Mouse (Mus musculus): ENCODE measurements around the gene Bmp7.

The Bmp7 gene

DNA sequence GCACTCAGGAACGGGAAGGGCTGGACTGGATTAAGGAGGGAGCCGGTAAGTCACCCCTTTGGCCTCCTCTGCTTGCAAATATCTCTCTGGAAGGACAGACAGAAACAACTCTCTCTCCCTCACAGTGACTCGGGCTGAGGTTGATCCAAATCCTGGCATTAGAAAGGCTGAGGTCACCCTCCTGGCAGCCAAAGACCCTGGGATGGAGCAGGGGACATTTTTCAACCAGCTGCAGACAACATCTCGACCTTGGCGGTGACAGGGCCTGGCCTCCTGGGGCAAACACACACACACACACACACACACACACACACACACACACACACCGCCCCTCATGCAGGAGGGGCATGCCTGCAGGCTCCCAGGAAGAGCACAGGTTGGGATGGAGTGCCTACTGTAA lies 29.0 kb downstream of the Bmp7 start:
- in situ Hi-C loops (cut with MboI, MseI): loop anchor here (10.0 kb wide), 2 partner anchors 1694 to 1766 kb away; no protein-coding TSS in a partner anchor

DNA sequence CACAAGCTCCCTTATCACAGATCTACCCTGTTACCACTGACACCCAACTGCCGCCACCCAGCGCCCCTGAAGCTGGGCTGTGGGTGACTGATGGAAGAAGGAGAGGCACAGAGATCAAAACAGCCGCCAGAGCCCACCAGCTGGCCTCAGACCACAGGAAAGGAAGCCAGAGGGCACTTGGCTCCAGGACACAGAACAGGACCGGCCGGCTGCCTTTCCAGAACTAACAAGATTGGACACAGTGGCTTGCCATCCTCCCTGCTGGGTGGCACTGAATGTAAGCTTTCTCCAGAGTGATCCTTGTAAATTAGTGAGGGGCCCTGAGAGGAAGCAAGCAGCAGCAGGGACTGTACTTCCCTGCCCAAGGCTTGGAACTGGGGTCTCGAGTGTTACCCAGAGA lies 30.7 kb downstream of the Bmp7 start:
- in situ Hi-C loops (cut with MboI, MseI): no loop called here

DNA sequence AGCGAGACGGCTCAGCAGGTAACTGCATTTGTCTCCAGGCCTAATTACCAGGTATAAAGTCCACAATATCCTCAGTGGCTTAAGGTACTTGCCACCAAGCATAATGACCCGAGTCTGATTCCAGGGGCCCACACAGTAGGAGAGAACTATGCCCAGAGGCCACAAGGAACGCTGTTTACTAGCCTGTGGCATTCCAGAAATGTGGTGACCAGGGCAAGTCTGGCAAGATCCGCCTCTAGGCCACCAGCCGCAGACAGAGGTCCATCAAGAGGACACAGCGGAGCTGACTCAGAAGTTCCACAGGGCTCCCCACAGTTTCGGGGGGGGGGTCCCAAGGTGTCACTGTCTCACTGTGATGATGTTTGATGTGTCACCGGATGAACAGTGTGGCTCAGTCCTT lies 34.0 kb downstream of the Bmp7 start:
- in situ Hi-C loops (cut with MboI, MseI): no loop called here

DNA sequence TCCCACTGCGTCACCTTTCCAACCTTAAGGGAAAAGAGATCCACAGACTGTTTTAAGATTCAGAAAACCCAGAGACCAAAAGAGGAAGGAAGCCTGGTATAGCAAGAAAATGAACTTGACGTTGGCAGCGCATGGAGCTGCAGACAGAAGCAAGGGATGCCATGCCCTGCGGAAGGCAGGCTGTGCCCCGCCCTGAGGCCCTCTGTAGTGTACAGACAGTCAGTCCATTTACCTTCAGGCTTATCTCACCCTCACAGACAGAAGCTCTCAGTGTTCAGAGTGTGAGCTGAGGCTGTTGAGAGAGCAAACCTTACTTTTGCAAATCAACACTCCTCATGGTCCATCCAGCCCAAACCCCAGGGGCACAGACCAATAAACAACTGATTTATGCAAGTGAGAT lies 35.1 kb downstream of the Bmp7 start:
- in situ Hi-C loops (cut with MboI, MseI): no loop called here

DNA sequence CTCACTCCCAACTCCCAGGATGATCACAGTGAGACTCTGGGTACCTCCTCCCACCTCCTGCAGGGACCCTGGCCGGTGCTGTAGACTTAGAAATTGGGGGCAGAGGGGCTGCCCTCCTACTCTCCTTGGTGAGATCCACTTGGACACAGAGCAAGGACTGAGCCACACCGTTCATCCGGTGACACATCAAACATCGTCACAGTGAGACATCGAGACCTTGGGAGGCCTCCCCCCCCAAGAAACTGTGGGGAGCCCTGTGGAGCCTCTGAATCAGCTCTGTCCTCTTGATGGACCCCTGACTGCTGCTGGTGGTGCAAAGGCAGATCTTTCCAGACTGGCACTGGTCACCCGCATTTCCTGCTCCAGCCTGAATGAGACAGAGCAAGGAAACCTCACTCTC lies 35.5 kb downstream of the Bmp7 start:
- in situ Hi-C loops (cut with MboI, MseI): no loop called here

DNA sequence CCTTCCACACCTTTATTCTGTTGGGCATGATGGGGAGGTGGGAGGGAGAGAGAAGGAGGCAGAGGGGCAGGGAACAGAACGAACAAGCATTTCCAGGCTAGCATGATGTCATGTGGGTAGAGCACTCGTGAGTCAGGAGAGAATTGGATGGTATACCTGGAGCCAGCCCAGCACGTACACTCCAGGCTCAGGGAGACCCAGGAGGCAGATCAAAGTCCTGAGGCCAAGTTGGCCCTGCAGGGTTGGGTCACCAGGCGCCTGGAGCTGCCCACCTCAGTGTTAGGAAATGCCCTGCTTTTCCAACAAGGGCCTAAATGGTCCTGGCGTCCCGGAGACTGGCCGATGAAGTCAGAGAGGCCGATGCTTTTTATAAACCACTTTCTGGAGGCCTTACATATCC lies 36.6 kb downstream of the Bmp7 start:
- in situ Hi-C loops (cut with MboI, MseI): no loop called here

DNA sequence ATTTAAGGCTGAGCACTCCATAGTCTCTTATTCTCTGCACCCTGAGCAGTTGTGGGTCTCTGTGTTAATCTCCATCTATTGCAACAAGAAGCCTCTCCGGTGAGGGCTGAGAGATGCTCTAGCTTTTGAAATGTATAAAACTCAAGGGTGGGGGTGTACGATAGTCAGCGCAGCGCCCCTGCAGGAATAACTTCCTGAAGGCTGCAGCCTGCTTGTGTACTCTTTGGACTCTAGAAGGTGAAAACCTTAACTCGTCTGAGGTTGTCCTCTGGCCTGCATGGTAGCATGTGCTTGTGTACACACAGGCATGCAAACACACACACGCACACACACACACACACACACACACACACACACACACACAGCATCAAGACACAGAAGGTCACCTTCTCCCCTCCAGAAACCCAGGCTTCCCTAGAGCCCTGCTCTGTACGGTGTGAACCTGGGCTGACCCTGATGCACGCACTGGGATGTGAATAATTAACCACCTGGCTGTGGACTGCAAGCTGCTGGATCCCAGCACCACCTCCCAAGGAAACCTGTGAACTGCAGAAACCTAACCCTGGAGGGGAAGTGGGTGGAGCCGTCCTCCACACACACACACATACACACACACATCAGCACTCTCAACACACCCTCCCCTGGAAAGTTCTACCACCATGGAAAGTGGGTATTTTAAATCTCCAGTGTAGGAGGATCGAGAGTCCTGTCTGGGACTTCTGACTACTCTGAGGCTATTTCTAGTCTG lies 39.0 kb downstream of the Bmp7 start:
- in situ Hi-C loops (cut with MboI, MseI): no loop called here

DNA sequence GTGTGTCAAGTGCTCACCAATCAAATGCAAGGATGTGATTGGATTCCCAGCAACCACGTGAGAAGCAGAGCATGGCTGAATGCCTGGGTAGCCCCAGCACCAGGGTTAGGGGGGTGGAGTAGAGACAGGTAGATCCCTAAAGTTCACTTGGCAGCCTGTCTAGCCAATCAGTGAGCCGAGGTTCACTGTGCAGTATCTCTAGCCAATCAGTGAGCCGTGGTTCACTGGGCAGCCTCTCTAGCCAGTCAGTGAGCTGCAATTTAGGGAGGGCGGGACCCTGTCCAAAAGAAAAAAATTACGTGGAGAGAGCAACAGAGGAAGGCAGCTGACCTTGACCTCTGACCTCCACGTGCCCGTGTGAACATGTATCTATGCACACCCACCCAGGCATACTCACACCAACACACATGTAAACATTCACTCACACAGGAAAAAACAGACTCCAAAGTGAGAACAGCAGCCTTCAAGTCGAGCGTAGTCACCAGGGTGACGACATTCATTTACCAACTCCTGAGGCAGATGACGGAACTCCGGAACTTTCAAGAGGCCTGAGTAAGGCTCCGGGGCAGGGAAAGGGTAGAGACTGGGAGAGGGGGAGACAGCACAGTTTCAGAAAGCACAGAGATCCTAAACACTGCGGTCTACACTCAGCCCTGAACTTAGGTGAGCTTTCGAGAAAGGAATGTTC lies 50.2 kb downstream of the Bmp7 start:
- in situ Hi-C loops (cut with MboI, MseI): loop anchor here (25.0 kb wide), 1 partner anchor 2003 kb away; no protein-coding TSS in a partner anchor

DNA sequence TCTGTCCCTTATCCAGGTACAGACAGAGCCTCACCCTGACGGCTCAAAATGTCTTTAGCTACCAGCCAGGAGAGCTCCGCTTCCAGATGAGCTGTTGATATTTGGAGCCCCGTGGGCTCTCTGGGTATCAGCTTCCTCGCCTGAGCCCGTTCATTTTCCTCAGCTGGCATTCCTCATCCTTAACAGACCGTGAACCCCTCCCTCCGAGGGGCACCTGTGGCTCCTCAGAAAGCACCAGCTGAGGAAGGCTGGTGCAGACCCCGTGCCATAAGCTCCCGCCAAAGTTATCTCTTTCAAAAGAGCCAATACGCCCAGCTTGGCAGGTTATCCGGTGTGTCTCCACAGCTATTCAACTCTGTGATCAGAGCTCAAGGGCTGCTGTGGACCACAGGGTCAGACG lies 50.9 kb downstream of the Bmp7 start:
- in situ Hi-C loops (cut with MboI, MseI): loop anchor here (25.0 kb wide), 1 partner anchor 2002 kb away; no protein-coding TSS in a partner anchor

DNA sequence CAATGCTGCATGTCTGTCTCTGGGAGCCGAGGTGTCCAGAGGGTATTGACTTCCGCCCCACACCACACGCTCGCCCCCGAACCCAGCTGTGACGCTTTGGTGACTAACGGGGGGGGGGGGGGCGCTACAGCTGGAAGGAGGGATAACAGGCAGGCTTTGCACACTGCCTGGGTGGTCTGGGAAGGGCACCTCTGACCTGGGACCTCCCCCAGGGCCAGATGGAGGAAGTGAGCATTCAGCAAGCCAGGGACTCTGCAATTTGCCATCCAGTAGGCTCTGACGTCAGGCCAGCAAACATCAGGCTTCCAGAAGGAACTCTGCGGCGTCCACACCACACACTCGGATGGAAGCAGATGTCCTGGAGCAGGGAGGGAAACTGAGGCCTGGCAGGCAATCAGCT lies 52.0 kb downstream of the Bmp7 start:
- in situ Hi-C loops (cut with MboI, MseI): loop anchor here (25.0 kb wide), 1 partner anchor 2001 kb away; no protein-coding TSS in a partner anchor

DNA sequence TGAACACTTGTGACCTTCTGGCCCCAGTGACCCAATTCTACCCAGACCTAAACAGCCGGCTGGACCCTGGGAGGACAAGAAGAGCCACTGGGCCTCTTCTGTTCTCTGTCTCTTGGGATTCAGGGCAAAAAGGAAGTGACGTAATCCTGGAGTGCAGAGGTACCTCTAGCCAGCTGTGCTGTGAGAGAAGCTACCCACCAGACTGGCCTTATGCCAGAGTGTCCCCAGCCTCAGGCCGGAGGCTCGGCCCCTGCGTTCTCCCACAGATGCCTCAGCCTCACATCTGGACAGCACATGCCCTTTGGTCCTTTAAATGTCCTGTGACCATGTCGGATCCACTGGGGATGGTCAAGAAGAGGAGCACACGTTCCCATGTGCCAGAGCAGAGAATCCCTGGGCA lies 54.3 kb downstream of the Bmp7 start:
- in situ Hi-C loops (cut with MboI, MseI): loop anchor here (25.0 kb wide), 1 partner anchor 1999 kb away; no protein-coding TSS in a partner anchor

DNA sequence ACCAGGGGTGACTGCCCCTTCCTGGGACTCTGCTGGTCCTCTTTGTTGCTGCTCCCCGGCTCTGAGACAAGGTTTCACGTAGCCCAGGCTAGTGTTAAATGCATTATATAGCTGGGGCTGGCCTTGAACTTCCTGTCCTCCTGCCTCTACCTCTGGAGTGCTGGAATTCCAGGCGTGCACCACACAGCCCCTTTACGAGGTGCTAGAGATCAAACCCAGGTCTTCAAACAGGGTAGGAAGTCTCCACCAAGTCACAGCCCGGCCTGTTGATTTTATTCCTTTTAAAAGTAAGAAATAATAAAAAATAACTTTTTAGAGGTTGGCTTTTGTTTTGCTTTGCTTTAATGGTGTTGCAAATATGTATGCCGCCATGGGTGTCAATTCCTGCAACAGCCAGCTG lies 55.5 kb downstream of the Bmp7 start:
- in situ Hi-C loops (cut with MboI, MseI): loop anchor here (25.0 kb wide), 1 partner anchor 1997 kb away; no protein-coding TSS in a partner anchor

DNA sequence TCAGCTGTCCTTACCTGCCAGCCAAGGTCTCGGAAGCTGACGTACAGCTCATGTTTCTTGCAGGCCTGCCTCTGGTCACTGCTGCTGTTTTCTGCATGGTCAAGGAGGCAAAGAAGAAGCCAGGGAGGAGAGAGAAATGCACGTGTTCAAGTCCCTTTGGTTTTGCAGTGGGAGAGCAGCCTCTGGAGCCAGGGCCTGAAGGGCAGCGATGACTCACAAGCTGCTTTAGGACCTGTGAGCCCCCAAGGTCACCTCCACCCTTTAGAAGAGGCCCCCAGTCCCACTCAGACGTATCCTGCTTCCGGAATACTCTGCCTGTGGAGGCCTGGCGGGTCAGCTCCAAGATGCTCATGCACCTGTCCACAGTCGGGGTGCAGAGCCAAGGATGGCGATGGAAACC lies 64.9 kb downstream of the Bmp7 start:
- in situ Hi-C loops (cut with MboI, MseI): loop anchor here (25.0 kb wide), 1 partner anchor 1988 kb away; no protein-coding TSS in a partner anchor

DNA sequence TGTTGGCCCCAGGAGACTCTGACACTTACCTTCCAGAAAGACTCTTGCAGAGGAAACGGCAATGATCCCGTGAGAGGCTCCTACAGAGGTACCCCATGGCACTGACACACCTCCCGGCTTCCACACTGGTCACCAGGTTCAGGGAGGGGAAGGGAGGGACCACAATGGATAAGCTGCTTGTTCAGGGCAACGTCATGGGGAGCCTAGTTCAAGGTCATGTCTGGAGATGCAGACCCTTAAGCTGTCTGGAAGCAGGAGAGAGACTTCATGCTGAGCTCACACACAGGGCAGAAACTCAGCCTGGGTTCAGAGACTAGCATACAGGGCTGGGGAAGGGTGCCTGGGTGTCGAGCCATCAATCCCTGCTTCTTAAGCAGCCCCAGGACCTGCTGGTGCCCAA lies 73.8 kb downstream of the Bmp7 start:
- in situ Hi-C loops (cut with MboI, MseI): no loop called here

DNA sequence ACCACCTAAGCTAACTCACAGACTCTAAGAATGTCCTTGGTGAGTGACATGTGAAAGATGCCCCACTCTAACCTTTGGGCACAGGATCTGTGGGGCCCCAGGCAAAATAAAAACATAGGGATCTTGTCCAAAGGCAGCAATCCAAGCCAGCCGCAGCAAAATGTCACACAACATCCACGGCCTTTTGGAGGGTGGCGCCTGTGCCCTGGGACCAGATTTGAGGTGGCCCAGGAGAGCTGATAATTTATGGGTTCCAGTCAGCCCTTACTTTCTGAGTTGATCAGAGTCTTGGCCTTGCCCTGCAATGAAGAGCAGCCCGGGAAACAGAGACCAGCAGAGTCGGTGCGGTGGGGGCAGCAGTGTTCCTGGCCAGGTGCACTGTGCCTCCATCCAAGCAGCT lies 75.0 kb downstream of the Bmp7 start:
- in situ Hi-C loops (cut with MboI, MseI): no loop called here

DNA sequence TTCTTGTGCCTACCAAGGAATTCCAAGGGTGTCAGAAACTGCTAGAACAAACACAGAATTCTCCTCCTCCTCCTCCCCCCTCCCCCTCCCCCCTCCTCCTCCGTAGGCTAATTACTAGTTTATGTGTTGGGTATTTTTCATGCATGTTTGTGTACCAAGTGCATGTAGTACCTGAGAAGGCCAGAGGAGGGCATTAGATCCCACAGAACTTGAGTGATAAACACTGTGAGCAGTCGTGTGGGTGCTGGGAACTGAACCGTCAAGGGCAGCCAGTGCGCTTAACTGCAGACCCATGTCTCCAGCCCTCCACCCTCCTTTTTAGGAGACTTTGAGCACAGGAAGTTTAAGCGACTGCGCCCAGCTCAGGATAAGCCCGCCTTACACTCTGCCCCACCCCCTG lies 75.6 kb downstream of the Bmp7 start:
- in situ Hi-C loops (cut with MboI, MseI): no loop called here

DNA sequence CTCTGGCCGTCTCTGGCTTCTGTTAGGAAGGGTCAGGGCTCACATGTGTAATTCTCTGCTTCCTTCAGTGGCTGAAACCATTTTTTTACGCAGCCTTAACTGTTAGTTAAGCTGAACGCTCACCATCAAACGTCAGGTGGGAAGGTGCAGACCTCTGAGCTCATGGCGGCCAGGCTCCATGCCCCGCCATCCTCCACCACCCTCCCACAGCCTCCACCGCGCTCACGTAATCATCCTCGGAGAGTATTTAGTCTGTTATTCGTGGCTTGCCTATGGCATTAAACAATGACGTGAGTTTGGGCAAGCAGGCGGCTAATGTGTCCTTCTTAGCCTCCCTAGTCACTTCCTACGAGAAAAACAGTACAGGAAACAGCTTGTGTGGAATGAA lies 76.7 kb downstream of the Bmp7 start:
- in situ Hi-C loops (cut with MboI, MseI): no loop called here

DNA sequence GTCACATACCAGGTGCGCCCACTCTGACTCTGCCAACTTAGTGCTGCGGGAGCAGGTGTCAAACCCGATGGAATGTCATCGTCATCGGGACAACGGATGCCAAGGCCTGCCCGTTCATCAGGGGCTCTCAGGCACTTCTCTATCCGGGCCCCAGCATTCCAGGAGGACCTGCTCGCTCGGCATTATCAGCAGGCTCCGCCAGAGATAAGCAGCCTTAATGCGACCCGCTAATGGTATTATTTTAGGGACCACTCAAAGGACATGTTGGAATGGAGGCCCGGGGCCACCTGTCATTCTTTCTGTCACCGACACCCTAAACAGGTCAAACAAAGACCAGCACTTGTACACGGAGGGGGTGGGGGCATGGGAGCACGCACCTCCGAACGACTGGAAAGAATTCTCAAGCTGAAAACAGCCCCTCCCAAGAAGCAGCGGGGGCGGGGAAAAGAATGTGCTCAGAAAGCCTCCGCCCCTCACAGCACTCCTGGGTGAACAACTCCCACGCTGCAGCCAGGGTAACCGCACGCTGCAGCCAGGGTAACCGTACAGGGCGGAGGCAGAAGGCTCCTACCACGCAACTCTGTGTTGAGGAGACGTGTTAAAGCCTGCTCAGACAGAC lies 77.2 kb downstream of the Bmp7 start:
- in situ Hi-C loops (cut with MboI, MseI): no loop called here

DNA sequence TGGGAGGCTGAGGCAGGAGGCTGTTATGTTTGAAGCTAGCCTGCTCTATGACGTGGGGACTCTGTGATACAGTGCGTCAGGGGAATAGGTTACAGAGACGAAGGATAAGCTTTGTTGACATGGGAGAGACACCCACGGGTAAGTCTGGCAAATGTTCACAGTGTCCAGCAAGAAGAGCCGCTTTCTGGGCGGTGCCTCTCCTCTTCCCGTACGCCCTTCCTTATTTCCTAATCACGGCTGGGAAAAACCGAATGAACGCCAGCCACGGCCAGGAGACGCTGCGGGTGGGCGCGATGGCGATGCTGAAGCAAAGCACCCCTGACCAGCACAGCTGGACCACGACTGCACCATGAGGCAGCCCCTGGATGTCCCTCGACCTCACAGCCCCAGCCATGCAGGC lies 77.7 kb downstream of the Bmp7 start:
- in situ Hi-C loops (cut with MboI, MseI): no loop called here

DNA sequence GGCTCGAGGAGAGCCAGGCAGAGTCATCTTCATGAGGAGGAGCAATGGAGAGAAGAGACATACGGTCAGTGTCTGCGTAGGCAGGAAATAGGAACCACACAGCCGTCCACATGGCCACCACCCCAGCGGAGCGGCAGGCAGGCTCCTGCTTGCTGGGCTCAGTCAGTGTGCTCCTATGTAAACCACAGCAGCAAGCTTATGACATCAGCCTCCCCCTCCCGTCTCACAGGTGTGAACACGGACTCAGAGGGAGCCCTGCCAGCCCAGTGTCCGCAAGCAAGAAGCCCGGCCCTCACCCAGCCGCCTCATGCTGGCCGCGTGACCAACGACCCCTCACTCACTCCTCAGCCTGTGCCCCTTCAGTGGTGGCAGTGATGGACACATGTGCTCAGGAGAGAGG lies 78.5 kb downstream of the Bmp7 start:
- in situ Hi-C loops (cut with MboI, MseI): no loop called here

DNA sequence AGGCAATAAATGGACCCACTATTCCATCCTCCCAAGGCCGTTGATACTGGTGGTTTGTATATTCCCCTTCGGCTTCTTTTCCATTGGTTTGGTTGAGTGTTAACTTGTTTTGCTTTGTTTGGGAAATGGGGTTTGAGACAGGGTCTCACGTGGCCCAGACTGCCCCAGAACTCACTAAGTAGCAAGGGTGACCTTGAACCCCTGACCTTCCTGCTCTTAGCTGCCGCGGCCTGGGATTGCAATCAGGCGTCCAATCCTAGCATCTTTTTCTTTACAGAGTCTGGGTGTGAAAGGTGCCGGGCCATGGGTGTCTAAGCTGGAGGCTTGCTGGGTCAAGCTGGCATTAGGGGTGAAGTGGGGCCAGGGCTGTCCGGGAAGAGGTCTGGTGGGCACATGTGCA lies 79.5 kb downstream of the Bmp7 start:
- in situ Hi-C loops (cut with MboI, MseI): no loop called here

DNA sequence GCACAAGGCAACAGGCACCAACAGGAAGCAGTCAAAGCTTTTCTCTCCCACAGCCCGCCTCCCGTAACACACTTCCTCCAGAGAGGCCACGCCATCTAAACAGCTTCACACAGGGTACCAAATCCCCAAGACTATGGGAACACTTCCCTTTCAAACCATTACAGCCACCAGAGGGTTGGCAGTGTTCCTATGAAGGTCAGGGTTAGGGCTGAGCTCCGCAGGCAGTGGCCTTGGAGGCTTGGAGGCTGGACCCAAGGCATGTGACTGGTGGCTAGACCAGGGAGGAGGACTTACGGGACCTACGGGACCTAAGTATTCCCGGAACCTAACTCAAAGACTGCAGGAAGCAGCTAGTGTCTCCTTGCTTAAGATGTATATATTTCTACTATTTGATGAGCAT lies 80.0 kb downstream of the Bmp7 start:
- in situ Hi-C loops (cut with MboI, MseI): no loop called here

DNA sequence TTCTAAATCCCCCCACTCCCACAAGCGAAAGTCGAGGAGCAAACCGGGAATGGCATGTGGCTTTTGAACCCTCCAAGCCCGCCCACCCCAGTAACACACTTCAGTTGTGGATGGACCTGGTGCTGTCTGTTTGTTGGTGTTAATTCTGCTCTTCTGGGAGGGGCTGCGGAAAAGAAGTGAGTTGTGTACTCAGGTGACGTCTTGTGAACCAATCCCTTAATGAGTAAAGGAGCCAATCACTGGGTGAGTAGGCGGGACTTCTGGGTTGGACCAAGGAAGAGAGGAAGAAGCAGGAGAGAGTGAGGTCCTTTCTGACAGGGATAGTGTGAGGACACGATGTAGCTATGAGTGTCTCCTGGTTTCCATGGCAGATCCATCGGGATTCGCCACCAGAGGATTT lies 83.1 kb downstream of the Bmp7 start:
- in situ Hi-C loops (cut with MboI, MseI): no loop called here

Measured in regulatory T cell (primary cell).